In genomic region chr9:13891888-13892287, GRCm38 (mm10) we compare ENCODE assay signal across 11 mouse cellular contexts.
DNase-seq lines count a peak whose midpoint lies in the region; ATAC-seq and TF ChIP-seq lines count a peak whose summit lies in the region.
"Had no signal": no experiment of that assay in that cellular context is flagged by ENCODE, and none has a peak within 500 bp of the region (broad histone marks: within the 10 kb centered on the region; RNA-seq: fewer than 3 reads in every experiment).

No protein-coding gene starts in this region.

- H3K4me1 ChIP-seq in embryonic facial prominence, embryonic 12.5 days, result peaks cover 33% of the 10 kb centered on the region
- H3K4me1 ChIP-seq in embryonic facial prominence, embryonic 10.5 days, result peaks cover 31% of the 10 kb centered on the region
- H3K4me1 ChIP-seq in lung, adult 2 months (ENCODE audit: control insufficient read depth, insufficient read depth, low read length), result no peaks in the 10 kb centered on the region
- H3K4me1 ChIP-seq in ES-E14 (ENCODE audit: control insufficient read depth in 2 of 2, insufficient read depth in 2 of 2, low read length in 2 of 2, poor library complexity in 1 of 2), result no peaks in the 10 kb centered on the region
- no peaks in the 10 kb centered on the region for H3K4me1 ChIP-seq in liver, embryonic 14.5 days (replicated peaks; ENCODE audit: control insufficient read depth in 2 of 2, insufficient read depth in 2 of 2, low read length in 1 of 2)

- H3K27me3 ChIP-seq in embryonic facial prominence, embryonic 12.5 days, result no peaks in the 10 kb centered on the region
- H3K27me3 ChIP-seq in embryonic facial prominence, embryonic 10.5 days (replicated peaks; ENCODE audit: low read depth, poor library complexity, severe bottlenecking), result no peaks in the 10 kb centered on the region
- H3K27me3 ChIP-seq in liver, embryonic 14.5 days (ENCODE audit: control insufficient read depth, insufficient read depth, low read length), result no peaks in the 10 kb centered on the region

- H3K9me3 ChIP-seq in embryonic facial prominence, embryonic 12.5 days, result 0 out of 2 replicates have a peak, but pooled peaks cover 4% of the 10 kb centered on the region
- no peaks in the 10 kb centered on the region for H3K9me3 ChIP-seq in embryonic facial prominence, embryonic 10.5 days
- no peaks in the 10 kb centered on the region for H3K9me3 ChIP-seq in ES-E14 (ENCODE audit: control insufficient read depth, insufficient read depth, low read depth, low read length)
- peaks cover 2% of the 10 kb centered on the region; the same call in 1 of the 2 replicates for H3K9me3 ChIP-seq in liver, embryonic 14.5 days (ENCODE audit: control insufficient read depth, low read length)

- no peak for TF ChIP-seq EP300 in liver, embryonic 14.5 days (IDR thresholded peaks at IDR 0.05; ENCODE audit: low read depth)

- peak overlapping the region; percentile 36; the same call in 1 of the 2 replicates for H3K27ac ChIP-seq in embryonic facial prominence, embryonic 12.5 days
- H3K27ac ChIP-seq in embryonic facial prominence, embryonic 10.5 days (replicated peaks), result no peak overlapping the region
- no peak overlapping the region for H3K27ac ChIP-seq in ES-E14 (ENCODE audit: insufficient read depth, low read depth, low read length, poor library complexity, severe bottlenecking)
- no peak overlapping the region for H3K27ac ChIP-seq in liver, embryonic 14.5 days

- 96% methylated on average over 6 of the region's 6 CpGs for WGBS in embryonic facial prominence, embryonic 12.5 days
- 93% methylated on average over 6 of the region's 6 CpGs for WGBS in embryonic facial prominence, embryonic 10.5 days
- 98% methylated on average over 6 of the region's 6 CpGs for WGBS in lung, adult 2 months
- 77% methylated on average over 6 of the region's 6 CpGs for WGBS in liver, embryonic 14.5 days (ENCODE audit: insufficient replicate concordance)

- no peak for DNase-seq in embryonic facial prominence, embryonic 10.5 days (ENCODE audit: low spot score)
- DNase-seq in lung, adult 2 months, result no peak
- DNase-seq in lung, postnatal 25 days (ENCODE audit: low spot score), result no peak
- peak; percentile 13 for DNase-seq in ES-E14 (ENCODE audit: low read depth, low spot score)
- no peak for DNase-seq in liver, embryonic 14.5 days (ENCODE audit: low read depth in 3 of 3, low spot score in 3 of 3)
- no peak for DNase-seq in urinary bladder, adult 18-20 months (ENCODE audit: low spot score in 2 of 2)
- DNase-seq in embryo, embryonic 9.5 days (ENCODE audit: extremely low spot score), result no peak
- DNase-seq: kidney, adult 2 months; lung, postnatal 36 days had no signal

- TF ChIP-seq POLR2A in lung, adult 2 months (IDR thresholded peaks at IDR 0.05; ENCODE audit: borderline replicate concordance, extremely low read depth, low read depth, low read length), result no peak

- ATAC-seq in embryonic facial prominence, embryonic 12.5 days (ENCODE audit: insufficient number of reproducible peaks, insufficient read depth, low FRiP score, low TSS enrichment), result no peak
- no peak for ATAC-seq in liver, embryonic 14.5 days (ENCODE audit: insufficient read depth)

- H3K36me3 ChIP-seq in embryonic facial prominence, embryonic 12.5 days, result no peaks in the 10 kb centered on the region
- peaks cover 3% of the 10 kb centered on the region; the same call in 1 of the 2 replicates for H3K36me3 ChIP-seq in embryonic facial prominence, embryonic 10.5 days (replicated peaks)
- no peaks in the 10 kb centered on the region for H3K36me3 ChIP-seq in ES-E14 (ENCODE audit: control insufficient read depth, insufficient read depth, low read length, poor library complexity, severe bottlenecking)
- no peaks in the 10 kb centered on the region for H3K36me3 ChIP-seq in liver, embryonic 14.5 days (replicated peaks; ENCODE audit: control insufficient read depth, insufficient read depth, low read depth)

- H3K4me2 ChIP-seq in embryonic facial prominence, embryonic 12.5 days (replicated peaks), result no peak overlapping the region
- H3K4me2 ChIP-seq in liver, embryonic 14.5 days (ENCODE audit: low read depth), result no peak overlapping the region

- no peak overlapping the region for H3K9ac ChIP-seq in embryonic facial prominence, embryonic 12.5 days
- no peak overlapping the region for H3K9ac ChIP-seq in ES-E14 (ENCODE audit: insufficient read depth, low read depth, low read length, poor library complexity, severe bottlenecking)
- no peak overlapping the region for H3K9ac ChIP-seq in liver, embryonic 14.5 days (replicated peaks)

- H3K4me3 ChIP-seq in embryonic facial prominence, embryonic 12.5 days, result no peak overlapping the region
- no peak overlapping the region for H3K4me3 ChIP-seq in embryonic facial prominence, embryonic 10.5 days
- no peak overlapping the region for H3K4me3 ChIP-seq in lung, adult 2 months (replicated peaks; ENCODE audit: extremely low read depth, low read depth, low read length)
- H3K4me3 ChIP-seq in ES-E14 (ENCODE audit: insufficient read depth in 1 of 2, low read depth in 1 of 2, low read length in 2 of 2, poor library complexity in 1 of 2, severe bottlenecking in 1 of 2), result no peak overlapping the region
- no peak overlapping the region for H3K4me3 ChIP-seq in liver, embryonic 14.5 days (ENCODE audit: insufficient read depth in 1 of 2, low read depth in 2 of 2, low read length in 2 of 2)
- H3K4me3 ChIP-seq: erythroblast, embryonic 14.5 days had no signal

- 0 out of 2 replicates have a peak, but pooled peaks have one; percentile 12 for TF ChIP-seq CTCF in lung, adult 2 months (IDR thresholded peaks at IDR 0.05; ENCODE audit: insufficient read depth, low read length)
- peak; percentile 45 for TF ChIP-seq CTCF in liver, embryonic 14.5 days (IDR thresholded peaks at IDR 0.05; ENCODE audit: low read depth)

- in situ Hi-C loops in ES-E14 (cut with MboI; ENCODE audit: low sequenced_read_pairs in 2 of 2, unreplicated experiment in 2 of 2), result no loop called here

TF ChIP-seq in ES-E14, 5 proteins besides CTCF, POLR2A, EP300 and RAD21:
- TF ChIP-seq ZC3H11A (IDR thresholded peaks at IDR 0.05; ENCODE audit: borderline replicate concordance, low read depth, low read length) (no peak), MAFK (IDR thresholded peaks at IDR 0.05; ENCODE audit: insufficient read depth, low read depth, low read length) (no peak), CHD2 (IDR thresholded peaks at IDR 0.05; ENCODE audit: low read depth, low read length) (no peak), ZNF384 (IDR thresholded peaks at IDR 0.05; ENCODE audit: low read depth, low read length) (no peak), HCFC1 (IDR thresholded peaks at IDR 0.05; ENCODE audit: borderline replicate concordance, insufficient read depth, low read length) (no peak)
